Mouse (Mus musculus) bone marrow macrophage, adult 2 months (primary cell): Measurements from ENCODE around the gene Bahcc1. TPM values are rescaled to one million over a fixed set of nuclear protein-coding genes. Genes with fewer than 3 reads are reported as not detected.

Experiments
- H3K27ac ChIP-seq: 2 replicates; pipeline ENCODE4 v1.5.1; 2012; ENCODE audit warnings: low read depth, low read length; ENCODE audit not compliant: insufficient read depth
- H3K4me1 ChIP-seq: 2 replicates; pipeline ENCODE4 v1.6.1; 2012; ENCODE audit warnings: low read length; ENCODE audit not compliant: control insufficient read depth, insufficient read depth
- H3K4me3 ChIP-seq: 2 replicates; pipeline ENCODE4 v1.5.1; 2012; ENCODE audit warnings: mild to moderate bottlenecking, low read length, moderate library complexity; ENCODE audit not compliant: insufficient read depth
- CTCF ChIP-seq: IDR thresholded peaks from 2 replicates; pipeline ENCODE4 v1.5.1; 2012; ENCODE audit warnings: low read depth, mild to moderate bottlenecking, low read length, moderate library complexity
- POLR2A ChIP-seq: IDR thresholded peaks from 2 replicates; pipeline ENCODE4 v1.6.1; 2012; ENCODE audit warnings: mild to moderate bottlenecking, low read depth, low read length, borderline replicate concordance
- polyA plus RNA-seq: library from polyadenylated mRNA; stranded (reverse); fragments of >200 nt; gene quantifications from 2 replicates; pipeline ENCODE4 v1.2.4, GENCODE M21; 2012; ENCODE audit not compliant: missing spikeins, insufficient read depth, insufficient read length

Gene Bahcc1
- 5.2 and 5.7 TPM in 2 replicates for polyA plus RNA-seq

DNA sequence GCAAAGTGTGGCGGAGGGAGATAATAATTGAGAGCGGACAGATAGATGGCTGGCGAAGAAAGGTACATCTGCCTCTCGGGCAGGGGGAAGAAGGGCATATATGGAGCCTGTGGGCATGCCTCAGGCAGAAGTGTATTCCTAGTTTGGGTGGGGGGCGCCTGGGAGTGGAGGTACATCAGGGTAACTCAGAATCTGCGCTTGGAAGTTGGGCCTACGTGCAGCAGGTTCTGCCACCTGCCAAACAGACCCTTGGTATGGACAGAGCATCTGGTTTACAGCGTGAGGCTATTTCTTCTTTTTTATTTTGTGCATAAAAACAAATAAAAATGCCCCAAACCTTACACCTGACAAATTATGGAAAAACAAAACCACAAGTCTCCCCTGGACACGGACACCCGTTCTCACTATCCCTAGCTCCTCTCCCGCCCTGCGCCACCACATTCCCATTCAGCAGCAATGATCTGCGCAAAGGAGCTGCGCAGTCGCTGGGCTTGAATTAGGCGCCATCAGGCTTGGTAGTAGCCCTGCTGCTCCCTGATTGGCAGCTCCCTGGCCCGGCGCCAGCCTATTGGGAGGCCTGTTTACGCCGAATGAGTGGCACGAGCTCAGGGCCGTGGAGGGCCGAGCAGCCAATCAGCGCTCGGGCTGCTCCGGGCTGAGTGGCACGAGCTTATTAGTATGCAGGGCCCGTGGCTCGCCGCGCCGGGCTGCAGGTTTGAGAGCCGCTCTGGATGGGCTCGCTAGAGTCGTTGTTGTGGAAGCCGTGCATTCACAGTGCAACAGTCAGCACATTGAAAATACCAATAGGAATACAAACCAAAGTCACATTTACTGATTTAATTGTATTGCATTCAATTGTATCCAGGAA lies at the start of gene Bahcc1:
TSS of gene Bahcc1 (plus strand) at position 718 of the 868 bp plus-strand sequence.
- Histone ChIP-seq H3K4me3 (peak within 1 kb of the TSS; percentile 87), H3K27ac (peak within 1 kb of the TSS; percentile 92), H3K4me1 (peaks cover 15% of the 10 kb centered on the region)
- TF ChIP-seq POLR2A (no peak), CTCF (no peak)

DNA sequence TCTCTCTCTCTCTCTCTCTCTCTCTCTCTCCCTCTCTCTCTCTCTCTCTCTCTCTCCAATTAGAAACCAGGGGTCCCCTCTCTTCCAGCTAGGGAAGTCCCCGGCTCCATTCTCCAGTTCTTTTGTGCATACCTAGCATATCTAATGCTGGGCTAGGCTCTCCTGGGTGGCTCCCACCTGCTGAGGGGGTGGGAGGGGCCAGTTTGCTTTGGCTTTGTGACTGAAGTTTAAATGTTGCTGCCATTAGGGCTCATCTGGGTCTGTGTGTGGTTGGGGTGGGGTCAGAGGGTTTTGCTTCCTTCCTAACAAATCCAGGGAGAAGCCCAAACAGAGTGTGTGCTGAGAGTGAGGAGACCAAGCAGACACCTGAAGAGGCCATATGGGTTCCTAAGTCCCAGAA lies 49.6 kb upstream of the Bahcc1 start:
- peaks cover 6% of the 10 kb centered on the region for H3K4me1 ChIP-seq
- H3K4me3 ChIP-seq, result no peak overlapping the region
- no peak overlapping the region for H3K27ac ChIP-seq
- no peak for TF ChIP-seq POLR2A
- no peak for TF ChIP-seq CTCF

DNA sequence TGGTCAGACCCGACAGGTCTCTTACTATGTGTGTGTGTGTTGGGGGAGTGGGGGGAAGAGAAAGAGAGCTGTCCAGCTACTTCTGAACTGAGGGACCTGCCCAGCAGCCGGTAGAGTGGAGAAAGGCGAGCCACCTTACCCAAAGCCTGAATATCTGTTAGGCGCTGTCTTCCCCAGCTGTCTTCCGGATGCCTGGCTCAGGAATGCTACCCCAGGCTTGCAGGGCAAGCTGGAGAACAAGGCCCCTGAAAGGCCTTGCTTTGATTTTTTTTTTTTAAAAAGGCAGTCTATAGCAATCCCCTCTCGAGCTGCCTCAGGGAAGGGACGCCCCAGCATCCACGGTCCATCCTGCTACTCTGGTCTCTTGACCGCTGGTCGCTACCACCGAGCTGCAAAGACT lies 49.0 kb upstream of the Bahcc1 start:
- Histone ChIP-seq H3K4me1 (peaks cover 7% of the 10 kb centered on the region), H3K4me3 (no peak overlapping the region), H3K27ac (no peak overlapping the region)
- TF ChIP-seq POLR2A (no peak), CTCF (no peak)

DNA sequence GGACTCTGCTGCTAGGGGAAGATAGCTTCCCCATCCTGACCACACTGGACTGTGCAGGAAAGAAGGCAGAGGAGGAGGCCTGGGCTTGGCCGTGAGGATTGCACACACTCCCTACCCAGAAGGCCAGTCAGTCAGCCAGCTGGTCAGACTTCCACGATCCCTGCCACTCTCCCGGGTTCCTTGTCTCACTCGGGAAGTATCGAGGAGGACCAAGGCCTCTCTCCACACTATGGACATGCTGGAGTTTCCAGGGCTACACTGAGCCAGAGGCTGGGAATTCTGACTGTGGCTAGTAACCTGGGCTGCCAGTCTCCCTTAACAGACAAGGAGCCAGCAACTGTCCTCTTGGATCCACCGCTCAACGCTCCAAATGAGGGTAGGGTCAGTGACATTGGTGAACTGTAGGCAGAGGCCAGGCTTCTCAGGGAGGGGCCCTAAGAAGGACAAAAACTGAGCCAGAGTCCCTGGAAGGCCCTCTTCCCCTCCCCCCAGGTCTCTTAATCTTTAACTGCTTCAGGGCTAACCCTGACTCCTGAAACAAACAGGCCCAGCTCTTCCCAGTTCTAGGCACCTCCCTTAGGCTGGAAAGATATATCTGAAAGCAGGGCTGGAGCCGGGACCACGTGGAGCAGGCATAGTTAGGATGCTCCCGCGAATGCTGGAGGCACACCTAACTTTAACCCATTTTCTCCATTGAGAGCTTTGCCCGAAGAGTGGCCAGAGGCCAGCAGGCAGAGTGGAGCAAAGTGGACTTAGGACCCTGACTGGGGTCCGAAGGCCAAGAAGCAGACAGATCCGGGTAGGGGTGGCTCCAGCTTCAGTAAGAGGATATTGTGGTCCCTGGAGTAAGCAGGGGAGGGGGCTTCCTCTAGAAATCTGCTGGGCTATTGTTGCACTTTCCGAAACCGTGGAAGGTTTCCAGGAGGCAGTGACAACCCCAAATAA lies 48.1 kb upstream of the Bahcc1 start:
- H3K27ac ChIP-seq, result no peak overlapping the region
- no peak overlapping the region for H3K4me3 ChIP-seq
- H3K4me1 ChIP-seq, result peaks cover 7% of the 10 kb centered on the region
- TF ChIP-seq CTCF (no peak), POLR2A (no peak)

DNA sequence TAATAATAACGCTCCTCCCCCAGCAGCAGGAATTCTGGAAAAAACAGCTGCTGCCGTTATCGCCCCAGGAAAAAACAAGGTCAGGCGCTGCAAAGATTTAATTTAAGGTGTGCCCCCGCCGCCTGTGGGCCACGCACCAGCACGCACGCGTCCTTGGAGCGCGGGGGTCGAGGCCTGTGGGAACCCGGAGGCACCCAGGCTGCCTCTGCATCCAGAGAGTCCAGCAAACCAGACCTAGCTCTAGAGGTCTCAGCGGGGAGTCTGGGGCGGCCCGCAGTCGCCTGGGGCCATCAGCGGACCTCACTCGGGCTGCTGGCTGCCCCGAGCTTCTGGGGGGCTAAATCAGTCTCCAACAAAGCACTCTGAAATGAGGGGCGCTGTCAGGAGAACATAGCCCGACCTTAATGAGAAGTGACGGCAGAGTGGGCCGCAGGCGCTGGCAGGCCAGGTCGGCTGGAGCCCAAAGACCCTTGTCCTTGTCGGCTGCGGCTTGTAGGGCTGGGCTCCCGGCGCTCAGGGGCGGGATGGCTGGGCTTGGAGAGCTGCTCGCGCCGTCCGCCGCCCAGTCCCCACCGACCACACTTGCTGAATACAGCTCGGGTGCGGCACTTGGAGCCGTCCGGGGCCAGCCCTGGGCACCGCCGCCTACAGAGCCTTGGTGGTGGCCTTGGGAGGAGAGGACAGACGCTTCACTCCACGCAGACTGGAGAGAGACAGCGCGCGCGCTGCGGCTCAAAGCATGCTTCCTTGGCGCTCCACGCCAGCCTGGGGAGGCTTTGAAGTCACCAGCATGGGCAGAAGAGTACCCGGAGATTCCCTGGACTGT lies 47.2 kb upstream of the Bahcc1 start:
- Histone ChIP-seq H3K27ac (no peak overlapping the region), H3K4me1 (peaks cover 10% of the 10 kb centered on the region), H3K4me3 (no peak overlapping the region)
- TF ChIP-seq CTCF (no peak), POLR2A (no peak)

DNA sequence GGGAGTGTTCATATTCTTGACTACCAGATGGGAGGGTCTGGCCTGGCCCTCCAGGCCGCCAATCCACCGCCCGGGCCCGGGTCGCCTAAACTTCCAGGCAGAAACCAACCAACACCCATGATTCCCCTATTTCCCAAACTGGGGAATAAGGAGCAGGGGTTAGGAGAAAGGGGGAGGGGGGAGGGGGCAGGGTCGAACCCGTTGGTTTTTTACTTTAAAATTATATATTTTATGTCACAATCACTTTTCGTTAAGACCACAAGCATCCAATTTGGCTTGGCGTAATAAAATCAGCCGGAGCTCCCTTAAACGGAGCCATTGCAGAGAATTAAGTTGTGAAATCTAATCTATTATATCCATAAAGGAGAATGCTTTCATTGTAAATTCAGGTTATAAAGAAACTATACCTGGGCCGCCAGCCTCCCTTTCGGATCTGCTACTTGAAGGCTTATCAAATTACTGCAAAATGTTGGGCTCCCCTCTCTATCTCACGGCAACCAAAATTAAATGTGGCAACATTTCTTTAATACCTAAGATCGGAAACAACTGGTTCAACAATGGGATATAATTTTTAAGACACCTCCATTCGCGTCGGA lies 46.5 kb upstream of the Bahcc1 start:
- TF ChIP-seq CTCF (no peak), POLR2A (no peak)
- Histone ChIP-seq H3K4me1 (peaks cover 11% of the 10 kb centered on the region), H3K4me3 (no peak overlapping the region), H3K27ac (no peak overlapping the region)

DNA sequence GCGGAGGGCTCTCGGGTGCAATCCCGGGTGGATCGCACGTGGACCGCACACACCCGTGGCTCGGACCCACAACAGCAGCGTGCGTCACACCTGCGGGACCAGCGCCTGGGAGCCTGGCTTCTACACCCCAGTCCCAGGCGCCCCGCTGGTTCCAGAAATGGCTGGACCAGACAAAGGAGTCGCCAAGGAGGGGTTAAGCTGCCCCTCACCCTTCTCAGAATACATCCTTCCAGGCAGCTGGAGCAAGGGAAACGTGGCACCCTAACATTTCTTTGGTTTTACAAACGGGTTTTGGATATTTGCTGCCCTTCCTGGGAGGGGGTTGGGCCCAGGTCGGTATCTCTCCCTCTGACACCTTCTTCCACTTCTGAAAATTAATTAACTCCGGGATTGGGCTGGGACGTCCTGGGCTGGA lies 45.9 kb upstream of the Bahcc1 start:
- TF ChIP-seq POLR2A, result no peak
- Histone ChIP-seq H3K4me3 (no peak overlapping the region), H3K27ac (no peak overlapping the region), H3K4me1 (peaks cover 7% of the 10 kb centered on the region)

DNA sequence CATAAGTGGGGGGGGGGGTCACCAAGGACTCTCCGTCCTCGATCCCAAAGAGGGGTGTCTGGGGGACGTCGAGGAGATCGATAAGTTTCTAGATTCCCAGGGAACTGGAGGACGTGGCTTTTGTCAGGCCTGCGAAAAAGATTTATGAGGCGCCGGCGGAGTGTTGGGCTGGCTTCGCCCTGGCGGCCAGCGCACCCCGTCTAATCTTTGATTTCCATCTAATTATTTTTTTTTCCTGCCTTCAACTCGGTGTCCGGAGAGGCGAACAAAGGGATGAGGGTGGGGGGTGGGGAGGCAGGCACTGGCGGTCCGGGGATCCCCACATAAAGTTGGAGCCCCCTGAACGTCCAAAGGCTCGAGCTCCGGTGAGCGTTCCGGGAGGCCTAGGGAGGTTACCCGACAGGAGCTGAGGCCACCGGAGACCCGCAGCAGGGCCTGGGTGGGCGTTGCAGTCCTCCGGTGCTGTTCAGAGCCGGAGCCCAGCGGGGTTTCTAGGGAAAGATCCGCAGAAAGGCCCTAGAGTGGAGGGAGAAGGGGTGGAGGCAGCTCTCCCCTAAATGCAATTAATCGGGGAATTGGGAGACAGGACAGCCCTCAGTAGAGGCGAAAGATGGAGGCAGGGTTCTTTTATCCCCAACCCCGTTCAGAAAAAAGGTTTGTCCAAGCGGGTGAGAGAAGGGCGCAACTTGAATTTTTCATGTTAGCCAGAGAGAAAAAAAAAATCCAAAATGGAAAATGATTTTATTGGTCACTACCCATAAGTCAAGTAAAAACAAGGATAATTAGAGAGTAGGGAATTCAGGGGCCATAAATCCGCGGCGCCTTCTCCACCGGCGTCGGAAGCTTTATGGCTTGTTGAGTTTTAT lies 45.3 kb upstream of the Bahcc1 start:
- Histone ChIP-seq H3K27ac (no peak overlapping the region), H3K4me3 (peak overlapping the region; percentile 93; the same call in 1 of the 2 replicates), H3K4me1 (peaks cover 7% of the 10 kb centered on the region)
- no peak for TF ChIP-seq POLR2A
- TF ChIP-seq CTCF, result no peak

DNA sequence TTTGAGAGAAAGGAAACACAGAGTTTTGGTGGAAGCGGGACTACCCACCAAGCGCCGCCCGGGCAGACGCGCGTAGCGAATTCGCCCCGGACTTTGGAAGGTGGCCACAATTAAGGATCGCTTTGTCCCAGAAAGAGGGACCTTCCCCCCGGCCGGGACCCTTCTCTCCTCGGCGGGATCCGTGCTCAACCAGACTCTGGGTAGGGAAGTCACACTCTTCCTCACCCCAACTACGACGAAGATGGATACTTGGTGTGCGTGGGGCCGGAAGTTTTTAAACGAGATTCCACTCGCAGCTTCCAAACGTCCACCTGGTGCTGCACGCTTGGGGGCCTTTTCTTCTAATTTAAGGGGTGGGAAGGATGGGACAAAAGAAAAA lies 44.7 kb upstream of the Bahcc1 start:
- TF ChIP-seq CTCF, result no peak
- no peak for TF ChIP-seq POLR2A
- no peak overlapping the region for H3K27ac ChIP-seq

More for the DNA sequence above, 44.7 kb upstream of the Bahcc1 start:
- Histone ChIP-seq H3K4me1 (peaks cover 7% of the 10 kb centered on the region), H3K4me3 (peak overlapping the region; percentile 93)
